Mouse (Mus musculus): ENCODE measurements at regions not wholly inside any gene's neighbourhood (a gene's known extent, or its start where the extent isn't known, plus 50 kb on each side); places are given as distances from the start of the nearest gene placed in this dataset.

GRCm38 (mm10) chr1:34663875-34664547 is 84.6 kb downstream of the Amer3 start:
- TF ChIP-seq CTCF (IDR thresholded peaks at IDR 0.05; ENCODE audit: low read depth, low read length) (no peak), POLR2A (IDR thresholded peaks at IDR 0.05; ENCODE audit: extremely low read depth, insufficient read depth, low read length) (no peak)
